Comparison of ENCODE assay signal across 8 mouse cellular contexts in the genomic region with DNA sequence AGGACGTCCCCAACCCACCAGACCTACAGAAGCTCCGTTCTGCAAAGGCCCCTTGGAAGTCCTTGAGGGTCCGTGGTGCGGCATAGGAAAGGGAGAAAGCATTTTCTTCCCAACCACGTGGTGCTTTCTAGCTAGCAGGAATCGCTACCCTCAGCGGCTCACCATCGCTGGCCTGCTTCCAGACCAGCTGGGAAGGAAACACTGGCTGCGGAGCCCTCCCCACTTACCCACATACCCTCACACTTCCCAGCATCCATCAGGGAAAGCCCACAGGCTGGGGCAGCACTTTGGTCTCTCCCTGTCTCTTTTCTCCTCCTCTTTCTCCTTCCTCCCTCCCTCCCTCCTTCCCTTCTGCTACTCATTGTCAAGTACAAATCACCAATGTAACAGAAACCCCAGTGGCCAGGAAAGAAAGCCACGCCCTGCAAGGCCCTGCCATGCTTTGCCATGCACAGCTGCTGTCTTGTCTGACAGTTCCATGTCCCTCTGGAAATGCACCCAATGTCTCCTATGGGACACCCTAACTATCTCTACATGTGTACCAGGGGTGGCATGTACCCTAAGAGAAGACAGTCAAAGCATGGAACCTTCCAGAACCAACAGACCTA. TPM values are rescaled to one million over a fixed set of nuclear protein-coding genes. Genes with fewer than 3 reads are reported as not detected.
DNase-seq lines count a peak whose midpoint lies in the region; ATAC-seq lines count a peak whose summit lies in the region.

No protein-coding gene starts in this region.

- intact Hi-C loops in heart, postnatal 25 days (cut with DNase I) = no loop called here

- no peak for DNase-seq in heart, postnatal 25 days (ENCODE audit: low spot score)
- peak; percentile 37 for DNase-seq in ovary, postnatal 36 days (ENCODE audit: low spot score)
- DNase-seq in ovary, adult 18-20 months (ENCODE audit: low spot score) = no peak
- DNase-seq in kidney, postnatal 25 days = peak; percentile 42 to 55
- no peak for DNase-seq in urinary bladder, adult 18-20 months (ENCODE audit: low spot score in 2 of 2)
- DNase-seq in embryo, embryonic 11 days = no peak

- H3K4me1 ChIP-seq in heart, embryonic 13.5 days = peaks cover 36% of the 10 kb centered on the region

- H3K4me3 ChIP-seq in heart, embryonic 13.5 days = no peak overlapping the region

- H3K4me2 ChIP-seq in heart, embryonic 13.5 days = no peak overlapping the region

- ATAC-seq in heart, embryonic 13.5 days (ENCODE audit: extremely low read depth, insufficient number of reproducible peaks, low FRiP score, low TSS enrichment) = no peak
- ATAC-seq in CD4-positive, CD25-positive, alpha-beta regulatory T cell, adult 4 months = no peak

- H3K27ac ChIP-seq in heart, embryonic 13.5 days (replicated peaks) = no peak overlapping the region

- H3K36me3 ChIP-seq in heart, embryonic 13.5 days = no peaks in the 10 kb centered on the region

- 69% methylated on average over 10 of the region's 10 CpGs for WGBS in heart, embryonic 13.5 days

- H3K9me3 ChIP-seq in heart, embryonic 13.5 days = no peaks in the 10 kb centered on the region

- H3K27me3 ChIP-seq in heart, embryonic 13.5 days (replicated peaks) = no peaks in the 10 kb centered on the region

- peak overlapping the region; percentile 12; the same call in 1 of the 2 replicates for H3K9ac ChIP-seq in heart, embryonic 13.5 days

RNA-seq across cellular contexts. Expression of a gene that starts 27.4 kb away (rescaled TPM):
- polyA plus RNA-seq in heart, embryonic 13.5 days (2015; fragmentation: Nextera tagmentation; extraction: Ambion mirVana) = 46.2 and 48.7 TPM in 2 replicates
- 10 to 100 TPM; 22.7 to 25.2 TPM for total RNA-seq in heart, postnatal 25 days (2021)
- 10 to 100 TPM; 96.4 to 96.5 TPM for polyA plus RNA-seq in CD4-positive, CD25-positive, alpha-beta regulatory T cell, adult 4 months (2017; shearing (Covaris generic))

Comparison
In these comparisons a context has a peak if more than half of its experiments do, and no peak if none do; other contexts are left out.
1. DNase-seq: peak in ovary, postnatal 36 days (single experiment) and kidney, postnatal 25 days (2 of 2); none in heart, postnatal 25 days (single experiment), ovary, adult 18-20 months (single experiment), urinary bladder, adult 18-20 months (0 of 2) and embryo, embryonic 11 days (single experiment).